In the genomic region with DNA sequence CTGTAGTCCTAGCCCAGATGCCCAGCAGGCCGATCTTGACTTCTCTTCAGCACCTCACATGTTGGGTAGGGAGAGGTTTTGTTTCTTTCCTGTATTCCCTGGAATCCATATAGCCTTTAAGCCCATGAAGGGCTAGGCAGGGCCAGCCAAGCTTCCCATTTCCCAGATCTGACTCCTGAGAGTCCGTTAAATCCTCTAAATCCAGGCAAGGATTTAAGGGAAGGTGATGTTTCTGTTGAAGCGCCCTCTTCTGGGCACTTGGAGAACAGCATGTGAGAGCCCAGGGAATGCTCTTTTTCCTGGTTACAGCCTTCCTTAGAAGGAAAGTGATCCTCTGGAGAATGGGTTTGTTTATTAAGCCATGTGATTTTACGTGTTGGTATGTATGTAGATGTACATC, we compare ENCODE assay signal across 9 mouse cellular contexts. TPM values are rescaled to one million over a fixed set of nuclear protein-coding genes. Genes with fewer than 3 reads are reported as not detected.
DNase-seq lines count a peak whose midpoint lies in the region; ATAC-seq and TF ChIP-seq lines count a peak whose summit lies in the region.
"Had no signal": no experiment of that assay in that cellular context is flagged by ENCODE, and none has a peak within 500 bp of the region (broad histone marks: within the 10 kb centered on the region; RNA-seq: fewer than 3 reads in every experiment).

No protein-coding gene starts in this region.

- no peak overlapping the region for H3K9ac ChIP-seq in kidney, postnatal 0 days (ENCODE audit: low read depth, low read length)
- H3K9ac ChIP-seq in kidney, embryonic 15.5 days = no peak overlapping the region
- H3K9ac ChIP-seq in ES-Bruce4 (ENCODE audit: low read depth, poor library complexity, severe bottlenecking) = no peak overlapping the region
- H3K9ac ChIP-seq: liver, embryonic 13.5 days had no signal

- no peak overlapping the region for H3K4me3 ChIP-seq in kidney, postnatal 0 days (replicated peaks; ENCODE audit: low read depth, low read length)
- no peak overlapping the region for H3K4me3 ChIP-seq in kidney, embryonic 15.5 days (replicated peaks)
- H3K4me3 ChIP-seq in ES-Bruce4 (ENCODE audit: low read depth, low read length) = no peak overlapping the region
- no peak overlapping the region for H3K4me3 ChIP-seq in cortical plate, adult 2 months (ENCODE audit: insufficient read depth, low read length)
- H3K4me3 ChIP-seq: liver, embryonic 13.5 days had no signal

- 37% methylated on average over 4 of the region's 4 CpGs for WGBS in kidney, postnatal 0 days
- WGBS in kidney, embryonic 15.5 days = 38% methylated on average over 4 of the region's 4 CpGs

- TF ChIP-seq POLR2A in ES-Bruce4 (IDR thresholded peaks at IDR 0.05; ENCODE audit: insufficient read depth, low read length) = no peak
- no peak for TF ChIP-seq POLR2A in cortical plate, adult 2 months (IDR thresholded peaks at IDR 0.05; ENCODE audit: extremely low read depth, insufficient read depth, low read length)

- H3K27ac ChIP-seq in kidney, postnatal 0 days = no peak overlapping the region
- no peak overlapping the region for H3K27ac ChIP-seq in kidney, embryonic 15.5 days
- H3K27ac ChIP-seq in ES-Bruce4 (ENCODE audit: insufficient read depth, low read length) = no peak overlapping the region
- H3K27ac ChIP-seq in cortical plate, adult 2 months (ENCODE audit: insufficient read depth, low read length) = no peak overlapping the region
- H3K27ac ChIP-seq: liver, embryonic 13.5 days had no signal

- peaks cover 70% of the 10 kb centered on the region for H3K36me3 ChIP-seq in kidney, postnatal 0 days (ENCODE audit: insufficient read depth, low read length)
- peaks cover 94% of the 10 kb centered on the region for H3K36me3 ChIP-seq in kidney, embryonic 15.5 days
- H3K36me3 ChIP-seq in ES-Bruce4 (ENCODE audit: control insufficient read depth, insufficient read depth, low read length, poor library complexity, severe bottlenecking) = peaks cover 16% of the 10 kb centered on the region

- peak; percentile 86 for TF ChIP-seq CTCF in kidney, postnatal 0 days (IDR thresholded peaks at IDR 0.05; ENCODE audit: low read depth)
- TF ChIP-seq CTCF in ES-Bruce4 (IDR thresholded peaks at IDR 0.05; ENCODE audit: low read depth, low read length) = peak; percentile 9
- peak; percentile 75 for TF ChIP-seq CTCF in cortical plate, adult 2 months (IDR thresholded peaks at IDR 0.05; ENCODE audit: extremely low read depth, insufficient read depth, low read length)

- ATAC-seq in CD4-positive, CD25-positive, alpha-beta regulatory T cell, adult 4 months = no peak
- ATAC-seq in kidney, postnatal 0 days (replicated peaks; ENCODE audit: low FRiP score, low read depth) = no peak
- ATAC-seq in kidney, embryonic 15.5 days (replicated peaks; ENCODE audit: low FRiP score) = no peak

- TF ChIP-seq EP300 in ES-Bruce4 (IDR thresholded peaks at IDR 0.05; ENCODE audit: insufficient read depth, low read depth, low read length) = no peak

- H3K27me3 ChIP-seq in kidney, postnatal 0 days (ENCODE audit: insufficient read depth, low read length) = no peaks in the 10 kb centered on the region
- H3K27me3 ChIP-seq in kidney, embryonic 15.5 days = no peaks in the 10 kb centered on the region
- H3K27me3 ChIP-seq in ES-Bruce4 (ENCODE audit: control insufficient read depth, insufficient read depth, low read length, poor library complexity, severe bottlenecking) = no peaks in the 10 kb centered on the region
- H3K27me3 ChIP-seq: liver, embryonic 13.5 days had no signal

- no peaks in the 10 kb centered on the region for H3K9me3 ChIP-seq in kidney, postnatal 0 days (replicated peaks; ENCODE audit: low read length)
- no peaks in the 10 kb centered on the region for H3K9me3 ChIP-seq in kidney, embryonic 15.5 days (replicated peaks)
- H3K9me3 ChIP-seq in ES-Bruce4 (replicated peaks; ENCODE audit: control insufficient read depth, insufficient read depth, low read length, poor library complexity, severe bottlenecking) = no peaks in the 10 kb centered on the region
- H3K9me3 ChIP-seq: liver, embryonic 13.5 days had no signal

- peak; percentile 58 for DNase-seq in CD4-positive, CD25-positive, alpha-beta regulatory T cell, adult 2 months (ENCODE audit: low read depth, low spot score)
- peak; percentile 79 for DNase-seq in kidney, postnatal 0 days (ENCODE audit: low spot score)
- DNase-seq in layer of hippocampus, postnatal 14 days (ENCODE audit: low spot score in 2 of 2) = peak; percentile 55 to 57
- peak; percentile 52 for DNase-seq in right cerebral cortex, postnatal 14 days
- DNase-seq: liver, embryonic 13.5 days had no signal

- no peak overlapping the region for H3K4me2 ChIP-seq in kidney, postnatal 0 days (ENCODE audit: low read length)
- no peak overlapping the region for H3K4me2 ChIP-seq in kidney, embryonic 15.5 days
- H3K4me2 ChIP-seq: liver, embryonic 13.5 days had no signal

- H3K4me1 ChIP-seq in kidney, postnatal 0 days (replicated peaks; ENCODE audit: insufficient read depth, low read length) = no peaks in the 10 kb centered on the region; the same call in 1 of the 2 replicates
- peaks cover 18% of the 10 kb centered on the region for H3K4me1 ChIP-seq in kidney, embryonic 15.5 days
- peaks cover 6% of the 10 kb centered on the region for H3K4me1 ChIP-seq in ES-Bruce4 (ENCODE audit: control insufficient read depth, insufficient read depth, low read length)
- no peaks in the 10 kb centered on the region for H3K4me1 ChIP-seq in cortical plate, adult 2 months (ENCODE audit: control insufficient read depth, insufficient read depth, low read length)

RNA-seq across cellular contexts. Expression of gene Nynrin, which starts 13.2 kb away (rescaled TPM):
- under 1 TPM; 0.04 to 0.11 TPM for polyA plus RNA-seq in CD4-positive, CD25-positive, alpha-beta regulatory T cell, adult 4 months (2017; shearing (Covaris generic))
- 8.4 and 8.9 TPM in 2 replicates for polyA plus RNA-seq in kidney, postnatal 0 days (2015; fragmentation: Nextera tagmentation; extraction: Ambion mirVana)
- 20.7 and 22.4 TPM in 2 replicates for polyA plus RNA-seq in kidney, embryonic 15.5 days (2015; fragmentation: Nextera tagmentation; extraction: Ambion mirVana)
- 21.5 and 24.6 TPM in 2 replicates for polyA plus RNA-seq in ES-Bruce4 (2011; ENCODE audit: insufficient read depth, insufficient read length, low read depth, missing spikeins)
- polyA plus RNA-seq in cortical plate, adult 2 months (2012; rRNA removed) = 2.6 and 2.8 TPM in 2 replicates
- 10 to 100 TPM; 11.3 to 11.4 TPM for total RNA-seq in layer of hippocampus, postnatal 14 days (2021)

RNA-seq across cellular contexts. Expression of gene Cbln3, which starts 17.2 kb away (rescaled TPM):
- polyA plus RNA-seq in CD4-positive, CD25-positive, alpha-beta regulatory T cell, adult 4 months (2017; shearing (Covaris generic)) = not detected
- polyA plus RNA-seq in kidney, postnatal 0 days (2015; fragmentation: Nextera tagmentation; extraction: Ambion mirVana) = 0.20 and 0.28 TPM in 2 replicates
- 0.33 and 0.65 TPM in 2 replicates for polyA plus RNA-seq in kidney, embryonic 15.5 days (2015; fragmentation: Nextera tagmentation; extraction: Ambion mirVana)
- polyA plus RNA-seq in ES-Bruce4 (2011; ENCODE audit: insufficient read depth, insufficient read length, low read depth, missing spikeins) = 0.21 and 0.27 TPM in 2 replicates
- polyA plus RNA-seq in cortical plate, adult 2 months (2012; rRNA removed) = 0.42 and 0.68 TPM in 2 replicates
- under 1 TPM; 0.38 to 0.69 TPM for total RNA-seq in layer of hippocampus, postnatal 14 days (2021)

RNA-seq across cellular contexts. Expression of gene Khnyn, which starts 17.8 kb away (rescaled TPM):
- 10 to 100 TPM; 13.4 to 13.9 TPM for polyA plus RNA-seq in CD4-positive, CD25-positive, alpha-beta regulatory T cell, adult 4 months (2017; shearing (Covaris generic))
- 8.1 and 9.8 TPM in 2 replicates for polyA plus RNA-seq in kidney, postnatal 0 days (2015; fragmentation: Nextera tagmentation; extraction: Ambion mirVana)
- 18.0 and 19.5 TPM in 2 replicates for polyA plus RNA-seq in kidney, embryonic 15.5 days (2015; fragmentation: Nextera tagmentation; extraction: Ambion mirVana)
- polyA plus RNA-seq in ES-Bruce4 (2011; ENCODE audit: insufficient read depth, insufficient read length, low read depth, missing spikeins) = 29.8 and 30.9 TPM in 2 replicates
- 11.4 TPM in 2 replicates for polyA plus RNA-seq in cortical plate, adult 2 months (2012; rRNA removed)
- 10 to 100 TPM; 11.5 to 11.9 TPM for total RNA-seq in layer of hippocampus, postnatal 14 days (2021)

RNA-seq across cellular contexts. Expression of gene Sdr39u1, which starts 33.1 kb away (rescaled TPM):
- 100 to 1,000 TPM in 1 of 2 experiments, 10 to 100 TPM in 1; 88.4 to 115 TPM for polyA plus RNA-seq in CD4-positive, CD25-positive, alpha-beta regulatory T cell, adult 4 months (2017; shearing (Covaris generic))
- polyA plus RNA-seq in kidney, postnatal 0 days (2015; fragmentation: Nextera tagmentation; extraction: Ambion mirVana) = 85.3 and 86.0 TPM in 2 replicates
- polyA plus RNA-seq in kidney, embryonic 15.5 days (2015; fragmentation: Nextera tagmentation; extraction: Ambion mirVana) = 56.6 and 63.8 TPM in 2 replicates
- 7.9 and 13.2 TPM in 2 replicates for polyA plus RNA-seq in ES-Bruce4 (2011; ENCODE audit: insufficient read depth, insufficient read length, low read depth, missing spikeins)
- 147 and 150 TPM in 2 replicates for polyA plus RNA-seq in cortical plate, adult 2 months (2012; rRNA removed)
- total RNA-seq in layer of hippocampus, postnatal 14 days (2021) = 10 to 100 TPM; 73.9 to 76.0 TPM

RNA-seq across cellular contexts. Expression of gene Nfatc4, which starts 44.0 kb away (rescaled TPM):
- not detected for polyA plus RNA-seq in CD4-positive, CD25-positive, alpha-beta regulatory T cell, adult 4 months (2017; shearing (Covaris generic))
- 16.8 and 19.7 TPM in 2 replicates for polyA plus RNA-seq in kidney, postnatal 0 days (2015; fragmentation: Nextera tagmentation; extraction: Ambion mirVana)
- 32.2 and 39.9 TPM in 2 replicates for polyA plus RNA-seq in kidney, embryonic 15.5 days (2015; fragmentation: Nextera tagmentation; extraction: Ambion mirVana)
- 57.0 and 57.7 TPM in 2 replicates for polyA plus RNA-seq in ES-Bruce4 (2011; ENCODE audit: insufficient read depth, insufficient read length, low read depth, missing spikeins)
- 1.8 and 2.0 TPM in 2 replicates for polyA plus RNA-seq in cortical plate, adult 2 months (2012; rRNA removed)
- 1 to 10 TPM; 3.5 to 4.0 TPM for total RNA-seq in layer of hippocampus, postnatal 14 days (2021)

Comparison
In these comparisons a context has a peak if more than half of its experiments do, and no peak if none do; other contexts are left out.
1. CTCF ChIP-seq: peak in every context shown above with its lines; median percentile 86 in kidney, postnatal 0 days; 75 in cortical plate, adult 2 months; 9 in ES-Bruce4.